Mouse (Mus musculus) right cerebral cortex, postnatal 10 days (tissue): Measurements from ENCODE around the gene Vwf.
A peak's percentile ranks its signal among the peaks of the same experiment; 100 is the strongest.

Experiments
- DNase-seq, 2 experiments: peaks; one replicate each; pipeline ENCODE4 v3.0.0; 2021; ENCODE audit warnings: low spot score in 2 of 2

Vwf gene

GRCm38 (mm10) chr6:125541296-125541695 is 5.3 kb upstream of the Vwf start:
- DNase-seq, result no peak

GRCm38 (mm10) chr6:125548406-125548805 is 1.8 kb downstream of the Vwf start:
- no peak for DNase-seq

GRCm38 (mm10) chr6:125550172-125550571 is 3.6 kb downstream of the Vwf start:
- no peak for DNase-seq

- no peak for DNase-seq
Measured at GRCm38 (mm10) chr6:125552760-125553159, 6.2 kb downstream of the Vwf start.

- no peak for DNase-seq
Measured at GRCm38 (mm10) chr6:125553551-125553950, 7.0 kb downstream of the Vwf start.

GRCm38 (mm10) chr6:125558831-125559230 is 12.3 kb downstream of the Vwf start:
- no peak for DNase-seq

GRCm38 (mm10) chr6:125561031-125561430 is 14.5 kb downstream of the Vwf start:
- DNase-seq, result no peak

- DNase-seq, result no peak
Measured at GRCm38 (mm10) chr6:125561521-125561920, 14.9 kb downstream of the Vwf start.

- no peak for DNase-seq
Measured at GRCm38 (mm10) chr6:125564812-125565281, 18.3 kb downstream of the Vwf start.

- no peak for DNase-seq
Measured at GRCm38 (mm10) chr6:125565326-125565725, 18.8 kb downstream of the Vwf start.

- no peak for DNase-seq
Measured at GRCm38 (mm10) chr6:125566656-125567055, 20.1 kb downstream of the Vwf start.

GRCm38 (mm10) chr6:125568381-125568780 is 21.8 kb downstream of the Vwf start:
- DNase-seq, result no peak

GRCm38 (mm10) chr6:125572291-125573188 is 26.0 kb downstream of the Vwf start:
- peak; percentile 86 for DNase-seq

GRCm38 (mm10) chr6:125573189-125573928 is 26.8 kb downstream of the Vwf start:
- peak; percentile 72 to 74 for DNase-seq

GRCm38 (mm10) chr6:125575080-125575479 is 28.5 kb downstream of the Vwf start:
- no peak for DNase-seq

- no peak for DNase-seq
Measured at GRCm38 (mm10) chr6:125577301-125577700, 30.7 kb downstream of the Vwf start.

- DNase-seq, result peak; percentile 45 to 53
Measured at GRCm38 (mm10) chr6:125577882-125578646, 31.5 kb downstream of the Vwf start.

GRCm38 (mm10) chr6:125578647-125579011 is 32.1 kb downstream of the Vwf start:
- no peak for DNase-seq

- no peak for DNase-seq
Measured at GRCm38 (mm10) chr6:125579864-125580263, 33.3 kb downstream of the Vwf start.

- DNase-seq, result no peak
Measured at GRCm38 (mm10) chr6:125583666-125584065, 37.1 kb downstream of the Vwf start.

- DNase-seq, result no peak
Measured at GRCm38 (mm10) chr6:125584266-125584665, 37.7 kb downstream of the Vwf start.

GRCm38 (mm10) chr6:125585579-125585978 is 39.0 kb downstream of the Vwf start:
- no peak for DNase-seq
